Mouse (Mus musculus): ENCODE data around the gene Tmcc3.

Gene Tmcc3

GRCm38 (mm10) chr10:94376941-94377340 lies 65.2 kb downstream of the Tmcc3 start:
- no peak for DNase-seq

- DNase-seq = peak; percentile 6
Measured at GRCm38 (mm10) chr10:94377844-94378243, 66.1 kb downstream of the Tmcc3 start.

GRCm38 (mm10) chr10:94378383-94378782 lies 66.6 kb downstream of the Tmcc3 start:
- DNase-seq = peak; percentile 78

GRCm38 (mm10) chr10:94380082-94380481 lies 68.3 kb downstream of the Tmcc3 start:
- no peak for DNase-seq

- no peak for DNase-seq
Measured at GRCm38 (mm10) chr10:94380662-94381392, 69.1 kb downstream of the Tmcc3 start.

GRCm38 (mm10) chr10:94381393-94381740 lies 69.6 kb downstream of the Tmcc3 start:
- DNase-seq = no peak

GRCm38 (mm10) chr10:94382618-94383017 lies 70.9 kb downstream of the Tmcc3 start:
- no peak for DNase-seq

GRCm38 (mm10) chr10:94383565-94383964 lies 71.8 kb downstream of the Tmcc3 start:
- no peak for DNase-seq

- DNase-seq = no peak
Measured at GRCm38 (mm10) chr10:94389219-94389618, 77.5 kb downstream of the Tmcc3 start.

- DNase-seq = no peak
Measured at GRCm38 (mm10) chr10:94391049-94391448, 79.3 kb downstream of the Tmcc3 start.

- no peak for DNase-seq
Measured at GRCm38 (mm10) chr10:94394286-94394685, 82.5 kb downstream of the Tmcc3 start.

GRCm38 (mm10) chr10:94397833-94398596 lies 86.3 kb downstream of the Tmcc3 start:
- no peak for DNase-seq

GRCm38 (mm10) chr10:94400895-94401294 lies 89.1 kb downstream of the Tmcc3 start:
- no peak for DNase-seq

- DNase-seq = no peak
Measured at GRCm38 (mm10) chr10:94405456-94405855, 93.7 kb downstream of the Tmcc3 start.

- DNase-seq = no peak
Measured at GRCm38 (mm10) chr10:94406821-94407220, 95.1 kb downstream of the Tmcc3 start.

GRCm38 (mm10) chr10:94408356-94409146 lies 96.8 kb downstream of the Tmcc3 start:
- DNase-seq = peak; percentile 72

GRCm38 (mm10) chr10:94409661-94410060 lies 97.9 kb downstream of the Tmcc3 start:
- DNase-seq = no peak

- DNase-seq = no peak
Measured at GRCm38 (mm10) chr10:94411594-94411993, 99.8 kb downstream of the Tmcc3 start.

- no peak for DNase-seq
Measured at GRCm38 (mm10) chr10:94413770-94414651, 102.3 kb downstream of the Tmcc3 start.

- no peak for DNase-seq
Measured at GRCm38 (mm10) chr10:94415950-94416844, 104.4 kb downstream of the Tmcc3 start.

GRCm38 (mm10) chr10:94417643-94418042 lies 105.9 kb downstream of the Tmcc3 start:
- DNase-seq = no peak

Measured in thymus, postnatal 14 days (tissue).